Mouse (Mus musculus): Measurements from ENCODE around the gene Fancf. TPM values are rescaled to one million over a fixed set of nuclear protein-coding genes. Genes with fewer than 3 reads are reported as not detected.

Gene Fancf
- total RNA-seq, 2 experiments from 2014 or later = 6.3 to 8.9 TPM

DNA sequence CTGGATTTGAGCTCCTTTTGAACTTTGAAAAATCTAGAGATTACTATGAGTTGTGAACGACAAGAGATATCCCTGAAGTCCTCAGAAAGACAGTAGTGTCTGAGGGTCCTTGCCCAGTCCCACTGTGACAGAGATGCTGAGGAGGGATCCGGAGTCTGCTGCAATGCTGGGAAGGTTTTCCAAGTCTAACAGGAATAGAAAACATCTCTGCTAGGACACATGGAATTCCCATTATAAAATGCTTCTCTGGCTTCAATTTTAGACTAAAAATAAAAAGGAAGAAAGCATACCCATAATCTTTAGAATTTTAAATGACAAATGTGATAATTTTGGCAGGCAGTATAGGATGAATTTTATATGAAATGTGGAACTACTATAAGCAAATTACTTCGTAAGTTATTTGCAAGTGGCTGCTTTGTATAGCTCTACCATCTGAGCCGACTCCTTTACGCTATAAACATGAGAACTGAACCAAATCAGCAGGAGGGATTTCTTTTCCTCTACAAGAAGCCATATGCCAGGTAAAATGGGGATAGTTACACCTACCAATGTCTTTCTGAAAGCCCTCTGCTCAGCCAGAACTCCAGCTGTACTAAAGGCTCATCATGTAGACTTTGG is 10.1 kb downstream of the Fancf start:
- no peak for ATAC-seq (ENCODE audit: poor library complexity, severe bottlenecking)

DNA sequence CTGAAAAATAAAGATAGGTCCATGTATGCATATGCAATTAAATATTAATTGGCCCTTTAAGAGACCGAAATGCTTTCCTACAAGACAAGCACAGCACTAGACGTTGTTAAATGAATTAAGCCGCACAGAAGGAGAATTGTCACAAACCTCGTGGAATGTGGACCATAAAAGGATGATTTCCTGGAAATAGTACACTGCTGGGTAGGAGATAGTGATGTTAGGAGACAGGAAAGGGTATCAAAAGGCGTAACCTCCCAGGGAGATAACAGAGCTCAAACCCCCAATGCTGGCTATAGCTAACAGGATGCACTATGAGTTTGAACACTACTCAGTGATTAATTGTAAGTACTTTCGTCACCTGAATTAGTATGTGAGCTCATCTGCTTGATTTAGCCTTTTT is 11.2 kb downstream of the Fancf start:
- no peak for ATAC-seq (ENCODE audit: poor library complexity, severe bottlenecking)

DNA sequence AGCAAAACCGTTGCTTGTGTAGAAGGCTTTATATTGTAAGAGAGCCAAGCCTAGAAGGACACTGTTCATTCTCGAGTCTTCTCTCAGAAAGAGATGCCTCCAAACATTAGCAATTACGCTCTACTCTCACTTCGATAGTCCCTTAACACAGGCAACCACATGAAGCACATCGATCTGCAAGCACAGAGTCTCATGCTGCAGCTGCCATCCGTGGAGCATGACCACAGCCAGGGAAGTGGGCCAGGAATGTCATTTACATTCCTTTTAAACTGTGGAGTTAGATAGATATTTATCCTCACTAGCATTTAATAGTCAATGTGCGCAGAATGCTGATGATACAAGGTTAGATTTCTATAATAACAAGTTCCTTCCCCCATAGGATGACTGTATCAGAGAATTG is 21.6 kb downstream of the Fancf start:
- no peak for ATAC-seq (ENCODE audit: poor library complexity, severe bottlenecking)

DNA sequence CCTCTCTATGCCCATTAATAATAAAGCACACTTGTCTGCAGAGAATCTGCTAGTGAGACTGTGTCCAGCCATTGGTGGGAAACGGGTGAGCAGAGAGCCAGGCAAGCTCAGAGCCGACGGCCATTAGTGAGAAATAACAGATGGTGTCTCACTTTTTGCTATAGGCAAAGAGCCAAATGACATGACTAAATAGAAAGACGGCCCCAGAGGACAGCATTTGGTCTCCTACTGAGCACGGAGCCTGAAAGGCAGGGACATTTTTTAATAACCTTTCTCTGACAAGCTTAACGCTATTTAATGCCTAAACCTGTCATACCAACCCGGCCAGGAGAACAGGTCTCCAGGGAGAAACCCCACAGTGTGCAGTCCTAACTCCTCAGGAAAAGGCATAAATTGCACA is 30.1 kb downstream of the Fancf start:
- ATAC-seq (ENCODE audit: poor library complexity, severe bottlenecking) = no peak

DNA sequence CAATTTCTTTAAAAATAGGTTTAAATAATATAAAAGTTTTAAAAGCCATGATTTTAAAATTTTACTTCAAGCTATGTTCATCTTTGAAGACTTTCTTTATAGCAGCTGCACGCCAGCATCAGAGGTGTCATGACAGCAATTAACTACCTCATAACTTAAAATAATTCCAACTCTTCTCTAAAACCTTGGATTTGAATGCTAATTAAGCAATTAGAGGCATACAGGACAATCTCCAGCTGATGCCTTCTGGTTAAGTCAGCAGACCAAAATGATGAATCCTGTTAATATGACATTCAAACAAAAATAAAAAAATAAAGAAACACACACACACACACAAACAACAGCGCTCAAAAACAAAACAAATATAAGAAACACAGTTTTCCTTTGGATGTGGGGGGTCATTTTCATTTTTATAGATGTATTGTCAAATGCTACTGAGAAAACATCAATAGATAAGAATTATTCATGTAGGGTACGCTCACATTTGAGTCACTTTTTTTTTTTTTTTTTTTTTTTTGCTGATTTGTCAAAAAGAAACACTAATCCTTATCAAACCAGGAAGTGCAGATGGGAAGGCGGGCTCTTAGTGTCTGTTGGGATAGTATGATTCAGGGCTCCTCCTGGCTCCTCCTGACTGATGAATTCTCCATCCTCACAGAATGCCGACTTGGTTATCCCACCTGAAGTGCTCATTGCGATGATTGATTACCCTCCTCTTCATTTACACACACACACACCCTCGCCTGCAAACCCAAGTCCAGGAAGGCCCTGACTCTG is 38.3 kb downstream of the Fancf start:
- no peak for ATAC-seq (ENCODE audit: poor library complexity, severe bottlenecking)

DNA sequence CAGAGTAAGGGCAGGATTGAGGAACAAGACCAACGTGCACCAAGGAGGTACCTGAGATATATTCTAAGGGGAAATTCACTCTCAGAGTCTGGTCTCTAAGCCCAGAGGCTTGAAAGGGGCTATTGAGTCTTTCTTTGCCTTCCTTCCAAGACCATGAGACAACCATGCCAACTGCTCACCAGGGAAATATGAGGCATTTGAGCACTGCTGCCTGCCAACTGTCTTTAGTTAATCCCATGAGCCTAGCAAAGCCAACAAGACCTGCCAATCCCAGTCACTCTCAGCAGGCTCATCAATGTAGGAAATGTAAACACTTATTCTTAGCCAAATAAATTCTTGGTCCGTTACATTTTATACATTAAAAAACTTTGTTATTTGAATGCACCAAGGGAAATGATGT is 40.6 kb downstream of the Fancf start:
- no peak for ATAC-seq (ENCODE audit: poor library complexity, severe bottlenecking)

DNA sequence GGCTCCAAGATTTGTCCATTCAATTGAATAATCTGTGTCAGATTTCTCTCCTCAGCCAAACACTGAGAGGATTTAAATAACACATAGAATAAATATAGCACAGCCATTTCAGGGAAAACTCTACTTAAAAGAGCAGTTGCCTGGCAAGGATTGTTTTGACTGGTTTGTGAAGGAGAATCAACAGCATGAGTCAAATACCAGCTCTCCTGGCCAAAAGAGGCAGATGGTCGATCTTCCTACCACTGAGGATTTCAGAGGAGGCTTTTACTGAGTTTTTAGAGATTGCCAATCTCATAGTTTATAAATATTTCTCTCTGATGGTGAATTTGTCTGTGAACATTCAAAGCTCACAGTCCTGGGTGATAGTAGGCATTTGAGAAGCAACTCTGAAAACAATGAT is 42.2 kb downstream of the Fancf start:
- no peak for ATAC-seq (ENCODE audit: poor library complexity, severe bottlenecking)

DNA sequence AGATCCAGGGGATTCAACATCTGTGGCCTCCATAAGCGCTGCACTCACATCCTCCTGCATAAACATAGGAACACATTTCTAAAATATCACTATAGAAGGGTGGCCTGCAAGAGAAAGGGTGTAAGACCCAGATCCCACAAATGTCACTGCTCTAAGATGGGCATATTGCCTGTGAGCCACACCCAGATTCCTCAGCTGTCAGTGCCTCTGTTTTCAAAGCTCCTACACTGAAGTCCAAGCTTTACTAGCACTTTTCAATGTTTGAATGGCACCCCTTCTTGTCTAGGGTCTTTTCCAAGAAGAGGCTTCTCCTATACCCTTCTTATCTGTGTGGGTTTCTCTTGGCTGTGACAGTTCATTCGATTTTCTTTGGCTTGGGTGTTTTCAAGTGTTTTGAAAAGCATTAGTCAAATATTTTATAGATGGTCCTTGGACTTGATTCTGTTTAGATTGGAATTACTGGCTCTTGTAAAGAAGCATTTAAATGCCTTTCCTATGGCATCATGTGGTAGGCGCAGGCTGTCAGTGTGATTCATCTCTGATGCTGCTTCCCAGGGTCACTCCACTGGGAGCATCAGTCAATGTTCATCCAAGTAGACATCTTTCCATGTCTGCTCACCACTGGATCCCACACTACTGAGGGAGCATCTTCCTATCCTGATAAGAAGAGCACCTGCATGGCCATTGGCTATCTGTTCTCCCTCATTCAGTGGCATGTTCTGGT is 43.7 kb downstream of the Fancf start:
- no peak for ATAC-seq (ENCODE audit: poor library complexity, severe bottlenecking)

DNA sequence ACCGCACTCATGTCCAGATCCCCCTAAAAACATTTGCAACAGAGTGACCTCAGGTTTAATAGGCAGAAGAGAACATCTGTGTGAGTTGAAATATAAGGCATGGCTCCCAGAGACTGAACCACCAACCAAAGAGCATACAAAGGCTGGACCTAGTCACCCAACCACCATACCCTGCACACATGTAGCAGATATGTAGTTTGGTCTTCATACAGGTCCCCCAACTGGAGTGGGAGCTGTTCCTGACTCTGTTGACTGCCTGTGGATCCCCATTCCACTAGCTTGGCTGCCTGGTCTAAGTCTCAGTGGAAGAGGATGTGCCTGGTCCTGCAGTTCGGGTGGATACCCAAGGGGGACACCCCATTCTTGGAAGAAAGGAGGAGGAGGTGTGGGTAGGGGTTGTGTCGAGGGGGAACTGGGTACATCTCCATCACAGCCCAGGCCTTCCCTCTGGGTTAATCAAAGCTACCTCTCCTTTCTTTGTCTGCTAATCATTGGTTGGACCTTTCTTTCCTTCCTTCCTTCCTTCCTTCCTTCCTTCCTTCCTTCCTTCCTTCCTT is 45.7 kb downstream of the Fancf start:
- ATAC-seq (ENCODE audit: poor library complexity, severe bottlenecking) = no peak

DNA sequence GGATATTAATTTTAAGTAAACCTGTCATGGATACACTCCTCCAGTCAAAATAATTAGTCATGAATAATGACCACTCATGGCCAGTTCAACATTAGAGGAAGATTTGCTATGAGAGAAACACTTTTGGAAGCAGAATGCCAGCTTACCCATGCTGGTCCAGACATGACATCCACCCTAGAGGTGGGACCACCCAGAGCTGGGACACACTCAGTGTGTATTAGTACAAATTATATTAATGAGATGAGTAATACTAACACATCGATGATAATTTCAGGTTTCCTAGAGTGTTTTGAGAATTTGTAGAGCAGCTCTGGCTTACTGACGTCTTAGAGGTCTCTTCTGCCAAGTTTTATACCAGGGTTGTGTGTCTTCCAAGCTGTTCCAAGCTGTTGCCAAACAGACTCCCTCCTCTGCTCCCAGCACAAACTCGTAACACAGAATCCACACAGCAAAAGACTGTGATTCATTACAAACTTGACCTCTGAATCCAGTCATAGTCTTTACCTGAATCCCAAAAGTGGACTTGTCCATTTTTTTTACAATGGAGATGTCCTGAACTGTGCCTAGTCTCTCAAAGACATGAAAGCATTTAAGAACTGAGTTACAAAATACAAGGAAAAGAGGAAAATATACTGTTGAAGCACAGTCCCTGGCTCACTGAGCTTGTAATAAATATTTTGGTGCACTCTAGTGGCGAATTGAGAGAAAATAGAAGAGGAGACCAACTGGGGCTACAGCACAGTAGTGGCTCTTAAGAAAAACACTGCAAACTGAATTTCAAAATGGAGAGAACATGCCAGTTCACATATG is 46.4 kb downstream of the Fancf start:
- no peak for ATAC-seq (ENCODE audit: poor library complexity, severe bottlenecking)

Other genes with a start within 250 kb of the Fancf start
- not detected in 2 replicates for gene Slc17a6, start 240.3 kb downstream of the Fancf start, total RNA-seq (2015)
- not detected in 2 replicates for gene Slc17a6, start 240.3 kb downstream of the Fancf start, total RNA-seq (2017)
- gene Gas2, start 252 bp downstream of the Fancf start, total RNA-seq (2015) = 2.9 and 3.9 TPM in 2 replicates
- gene Gas2, start 252 bp downstream of the Fancf start, total RNA-seq (2017) = 4.3 and 4.9 TPM in 2 replicates
- gene Svip, start 143.8 kb upstream of the Fancf start, total RNA-seq (2015) = 27.6 and 27.9 TPM in 2 replicates
- 20.8 and 21.8 TPM in 2 replicates for gene Svip, start 143.8 kb upstream of the Fancf start, total RNA-seq (2017)
- gene 1700015G11Rik, start 153.5 kb upstream of the Fancf start, total RNA-seq (2015) = not detected in 2 replicates
- not detected in 2 replicates for gene 1700015G11Rik, start 153.5 kb upstream of the Fancf start, total RNA-seq (2017)